Mouse (Mus musculus) testis, adult 2 months (tissue): ENCODE results near the gene Zfp541. TPM values are rescaled to one million over a fixed set of nuclear protein-coding genes. Genes with fewer than 3 reads are reported as not detected.

Source experiments
- H3K27ac ChIP-seq: fragments of 200-500 bp; 2 replicates; pipeline ENCODE4 v1.5.1; 2012; ENCODE audit warnings: low read depth, low read length; ENCODE audit not compliant: control insufficient read depth, insufficient read depth
- H3K27me3 ChIP-seq: fragments of 200-500 bp; 2 replicates; pipeline ENCODE4 v1.6.1; 2012; ENCODE audit warnings: mild to moderate bottlenecking, low read length, moderate library complexity; ENCODE audit not compliant: control insufficient read depth, insufficient read depth
- H3K36me3 ChIP-seq: fragments of 200-500 bp; 2 replicates; pipeline ENCODE4 v1.6.1; 2012; ENCODE audit warnings: mild to moderate bottlenecking, low read length; ENCODE audit not compliant: control insufficient read depth, insufficient read depth
- H3K4me1 ChIP-seq: fragments of 200-500 bp; 2 replicates; pipeline ENCODE4 v1.6.1; 2012; ENCODE audit warnings: low read length; ENCODE audit not compliant: control insufficient read depth, insufficient read depth
- H3K4me3 ChIP-seq: fragments of 200-500 bp; 2 replicates; pipeline ENCODE4 v1.5.1; 2012; ENCODE audit warnings: low read depth, mild to moderate bottlenecking, low read length, moderate library complexity, mixed read lengths; ENCODE audit not compliant: control insufficient read depth
- CTCF ChIP-seq: fragments of 200-500 bp; IDR thresholded peaks from 2 replicates; pipeline ENCODE4 v1.5.1; 2012; ENCODE audit warnings: low read depth, mild to moderate bottlenecking, inconsistent platforms, low read length, moderate library complexity; ENCODE audit not compliant: control insufficient read depth, insufficient read depth, insufficient replicate concordance
- POLR2A ChIP-seq: fragments of 200-500 bp; IDR thresholded peaks from 2 replicates; pipeline ENCODE4 v1.6.1; 2012; ENCODE audit warnings: low read depth, mild to moderate bottlenecking, inconsistent platforms, low read length, moderate library complexity; ENCODE audit not compliant: control insufficient read depth
- polyA plus RNA-seq: library from polyadenylated mRNA; depleted of rRNA; stranded (reverse); fragments of >200 nt; gene quantifications from 2 replicates; pipeline ENCODE4 v1.2.3, GENCODE M21; 2012

Gene Zfp541
- polyA plus RNA-seq, 1 experiment, result 98.8 TPM

DNA sequence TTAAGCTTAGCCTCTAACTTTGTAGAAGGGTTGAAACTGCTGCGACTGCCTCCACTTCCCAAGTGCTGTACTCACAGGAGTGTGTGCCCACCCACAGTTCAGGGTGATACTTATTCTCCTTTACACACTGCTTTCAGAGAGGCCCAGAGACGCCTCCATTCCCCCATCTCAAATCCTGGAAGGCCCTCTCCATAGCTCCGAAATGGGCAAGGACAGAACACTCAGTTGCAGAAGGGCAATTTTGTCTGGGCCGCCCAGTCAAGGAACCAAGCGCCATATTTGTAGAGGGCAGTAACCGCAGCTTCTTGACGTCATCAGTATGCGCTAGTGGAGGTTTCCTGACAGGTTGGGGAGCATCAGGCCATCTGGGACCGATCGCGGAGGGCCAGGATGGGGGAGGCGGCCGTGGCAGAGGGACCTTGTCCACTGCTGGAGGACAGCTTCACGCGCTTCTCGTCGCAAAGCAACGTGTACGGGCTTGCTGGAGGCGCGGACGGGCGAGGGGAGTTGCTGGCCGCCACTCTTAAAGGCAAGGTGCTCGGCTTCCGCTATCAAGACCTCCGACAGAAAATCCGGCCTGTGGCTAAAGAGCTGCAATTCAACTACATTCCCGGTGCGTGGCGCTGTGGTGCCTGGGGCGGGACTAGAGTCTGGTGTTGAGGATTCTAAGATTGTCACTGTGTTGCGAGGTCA is 58.1 kb downstream of the Zfp541 start, which contains the start of gene Kptn:
Kptn (plus strand) TSS at position 327 of the 693 bp plus-strand sequence.
- no peaks in the 10 kb centered on the region for H3K27me3 ChIP-seq
- peak within 1 kb of the TSS; percentile 94 for H3K4me3 ChIP-seq
- no peaks in the 10 kb centered on the region; the same call in 1 of the 2 replicates for H3K36me3 ChIP-seq
- H3K4me1 ChIP-seq, result peaks cover 3% of the 10 kb centered on the region
- TF ChIP-seq POLR2A, result peak; percentile 54; the same call in 1 of the 2 replicates
- peak; percentile 92 for TF ChIP-seq CTCF
- H3K27ac ChIP-seq, result peak within 1 kb of the TSS; percentile 84

DNA sequence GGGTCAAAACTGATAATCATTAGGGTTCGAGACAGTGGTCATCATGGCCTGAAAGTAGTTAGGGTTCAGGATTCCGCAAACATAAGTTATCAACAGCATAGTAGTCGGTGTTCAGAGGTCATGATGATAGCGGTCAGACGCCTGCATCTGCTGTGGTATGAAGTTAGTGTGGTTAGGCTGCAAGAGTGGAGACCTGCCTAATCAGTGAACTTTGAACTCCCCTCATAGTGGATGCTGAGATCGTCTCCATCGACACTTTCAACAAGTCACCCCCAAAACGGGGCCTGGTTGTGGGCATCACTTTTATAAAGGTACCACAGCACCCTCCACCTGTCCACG is 58.6 kb downstream of the Zfp541 start:
- no peaks in the 10 kb centered on the region for H3K27me3 ChIP-seq
- no peak for TF ChIP-seq POLR2A
- no peak; the same call in 1 of the 2 replicates for TF ChIP-seq CTCF
- no peak overlapping the region for H3K27ac ChIP-seq
- H3K36me3 ChIP-seq, result no peaks in the 10 kb centered on the region; the same call in 1 of the 2 replicates
- H3K4me3 ChIP-seq, result peak overlapping the region; percentile 94
- H3K4me1 ChIP-seq, result peaks cover 3% of the 10 kb centered on the region

DNA sequence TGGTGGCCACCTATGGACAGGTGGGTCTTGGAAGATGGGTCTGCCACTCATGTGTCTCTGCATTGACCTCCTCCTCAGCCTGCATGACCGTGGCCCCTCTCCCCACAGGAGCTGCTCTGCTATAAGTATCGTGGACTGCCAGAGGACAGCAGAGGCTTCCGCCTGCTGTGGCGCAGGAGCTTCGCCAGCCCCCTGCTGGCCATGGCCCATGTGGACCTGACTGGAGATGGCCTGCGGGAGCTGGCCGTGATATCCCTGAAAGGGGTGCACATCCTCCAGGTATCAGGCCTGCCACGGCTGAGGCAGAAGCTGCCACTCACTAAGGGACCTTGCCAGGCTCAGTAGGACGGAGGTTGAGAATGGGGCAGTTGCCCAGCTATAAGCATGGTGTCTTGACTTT is 64.2 kb downstream of the Zfp541 start:
- peaks cover 20% of the 10 kb centered on the region for H3K4me1 ChIP-seq

DNA sequence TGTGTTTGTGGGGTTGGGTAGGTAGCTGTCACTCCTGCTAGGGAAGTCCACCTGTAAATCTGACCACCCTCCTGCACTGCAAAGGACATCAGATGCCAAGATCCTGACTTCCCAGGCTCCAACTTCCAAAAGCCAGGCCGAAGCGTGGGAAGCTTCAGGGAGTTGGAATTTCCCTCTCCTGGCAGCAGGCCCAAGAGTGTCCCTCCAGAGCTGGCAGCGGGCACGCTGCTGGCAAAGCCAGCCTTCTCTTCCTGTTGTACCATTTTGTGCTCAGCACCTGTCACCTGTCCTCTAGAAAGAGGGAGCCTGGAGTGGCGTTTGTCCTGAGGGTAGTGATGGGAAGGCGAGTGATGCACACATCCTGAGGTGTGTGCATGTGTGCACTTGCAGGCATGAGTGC is 66.7 kb downstream of the Zfp541 start:
- Histone ChIP-seq H3K27me3 (no peaks in the 10 kb centered on the region), H3K36me3 (no peaks in the 10 kb centered on the region; the same call in 1 of the 2 replicates), H3K27ac (no peak overlapping the region), H3K4me3 (no peak overlapping the region), H3K4me1 (peaks cover 24% of the 10 kb centered on the region)
- TF ChIP-seq POLR2A (no peak), CTCF (no peak)

More for the DNA sequence above, 64.2 kb downstream of the Zfp541 start:
- Histone ChIP-seq H3K36me3 (no peaks in the 10 kb centered on the region; the same call in 1 of the 2 replicates), H3K27me3 (no peaks in the 10 kb centered on the region), H3K27ac (no peak overlapping the region), H3K4me3 (no peak overlapping the region)
- TF ChIP-seq CTCF, result no peak
- TF ChIP-seq POLR2A, result no peak

DNA sequence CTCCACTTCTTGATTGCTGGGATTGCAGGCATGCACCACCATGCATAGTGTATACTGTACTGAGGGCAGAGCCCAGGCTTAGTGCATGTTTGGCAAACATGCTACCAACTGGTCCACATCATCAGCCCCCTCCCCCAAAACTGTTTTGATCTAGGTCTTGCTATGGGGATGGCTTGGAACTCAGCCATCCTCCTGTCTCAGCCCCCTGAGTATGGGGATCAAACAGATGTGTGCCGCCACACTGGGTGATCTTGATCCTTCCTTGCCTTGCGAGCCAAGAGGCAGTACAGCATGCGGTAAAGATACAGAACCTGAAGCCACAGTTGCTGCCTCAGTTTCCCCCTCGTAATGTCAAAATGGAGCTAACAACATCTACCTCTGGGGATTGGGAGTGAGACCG is 67.3 kb downstream of the Zfp541 start:
- H3K27ac ChIP-seq, result no peak overlapping the region
- no peak for TF ChIP-seq CTCF
- H3K27me3 ChIP-seq, result no peaks in the 10 kb centered on the region
- H3K4me1 ChIP-seq, result peaks cover 24% of the 10 kb centered on the region
- H3K36me3 ChIP-seq, result no peaks in the 10 kb centered on the region; the same call in 1 of the 2 replicates
- peak overlapping the region; percentile 89 for H3K4me3 ChIP-seq

DNA sequence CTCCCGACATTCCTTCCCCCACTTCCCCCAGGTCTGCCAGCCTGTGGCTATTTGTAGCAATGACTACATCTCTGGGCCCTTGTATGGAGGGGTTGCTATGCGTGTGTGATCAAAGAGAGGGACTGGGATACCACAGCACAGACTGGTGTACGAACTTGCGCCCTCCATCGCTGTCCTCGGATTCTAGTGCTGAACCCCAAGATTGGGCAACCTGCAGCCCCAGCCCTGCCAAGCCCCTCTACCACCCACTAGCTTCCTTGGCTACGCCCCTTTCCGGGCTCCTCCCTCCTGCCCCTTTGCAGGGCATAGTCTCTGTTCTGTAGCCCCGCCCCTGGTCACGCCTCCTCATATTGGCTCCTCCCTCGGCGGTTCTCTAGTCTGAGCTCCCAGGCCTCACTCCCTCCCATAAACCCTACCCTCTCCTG is 67.8 kb downstream of the Zfp541 start, which contains the start of gene Slc8a2:
Slc8a2 (plus strand) TSS at position 406 of the 425 bp plus-strand sequence.
- Histone ChIP-seq H3K27ac (peak within 1 kb of the TSS; percentile 96), H3K4me1 (peaks cover 24% of the 10 kb centered on the region), H3K36me3 (no peaks in the 10 kb centered on the region; the same call in 1 of the 2 replicates), H3K27me3 (no peaks in the 10 kb centered on the region), H3K4me3 (peak within 1 kb of the TSS; percentile 89)
- no peak for TF ChIP-seq CTCF
- TF ChIP-seq POLR2A, result peak; percentile 59; the same call in 1 of the 2 replicates

DNA sequence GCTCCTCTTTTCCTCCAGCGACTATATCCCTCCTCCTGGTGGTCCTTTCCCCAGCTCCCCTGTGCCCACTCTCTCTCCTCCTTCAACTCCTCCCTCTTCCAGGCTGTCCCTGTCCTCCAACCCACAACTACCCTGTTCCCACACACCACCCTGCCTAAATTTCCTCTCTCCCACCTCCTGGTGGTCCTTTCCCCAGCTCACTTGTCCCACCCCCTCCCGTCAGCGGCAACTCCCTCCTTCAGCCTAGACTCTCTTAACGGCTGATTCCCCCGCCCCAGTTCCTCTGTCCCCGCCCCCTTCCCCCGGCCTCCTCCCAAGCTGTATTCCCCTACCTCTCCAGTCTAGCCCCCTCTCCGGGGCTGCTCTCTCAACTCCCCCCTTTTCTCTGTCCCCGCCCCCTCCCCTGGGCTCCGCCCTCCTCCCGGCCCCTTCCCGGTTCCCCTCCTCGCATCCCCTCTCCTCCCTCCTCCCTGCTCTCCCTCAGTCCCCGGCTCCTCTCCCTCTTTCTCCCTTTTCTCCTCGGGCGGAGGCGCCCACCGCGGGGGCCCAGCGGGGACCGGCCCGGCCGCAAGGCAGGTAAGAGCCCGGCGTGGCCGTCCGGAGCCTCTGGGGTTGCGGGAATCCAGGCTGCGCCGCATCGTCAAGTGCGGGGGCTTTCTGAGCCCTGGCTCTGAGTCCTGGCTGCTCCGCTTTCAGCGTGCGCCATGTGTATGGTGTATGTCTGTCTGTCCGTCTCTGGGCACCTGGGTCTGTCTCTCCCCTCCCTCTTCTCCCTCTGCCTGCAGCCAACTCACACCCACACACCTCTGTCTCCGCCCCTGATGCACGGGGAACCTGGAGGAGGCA is 68.5 kb downstream of the Zfp541 start:
- Histone ChIP-seq H3K4me1 (peaks cover 24% of the 10 kb centered on the region), H3K27me3 (no peaks in the 10 kb centered on the region), H3K4me3 (peak overlapping the region; percentile 89), H3K27ac (peak overlapping the region; percentile 96), H3K36me3 (no peaks in the 10 kb centered on the region; the same call in none of the 2 replicates)
- TF ChIP-seq POLR2A (peak; percentile 34), CTCF (no peak)
